Mouse (Mus musculus) hindbrain, embryonic 16.5 days (tissue): Measurements from ENCODE around the gene Slc29a1. TPM values are rescaled to one million over a fixed set of nuclear protein-coding genes. Genes with fewer than 3 reads are reported as not detected.

Experiments used
- ATAC-seq: fragments of 200-750 bp; cut with Nextera tagmentation; 2 replicates; pipeline ENCODE4 v1.8.0; 2017; ENCODE audit warnings: moderate TSS enrichment, moderate library complexity
- H3K27ac ChIP-seq: fragments of 300-500 bp; sonication (generic); 2 replicates; pipeline ENCODE4 v1.5.1; 2014; ENCODE audit warnings: low read depth, mild to moderate bottlenecking, control low read depth, low read length, moderate library complexity
- H3K27me3 ChIP-seq: fragments of 300-500 bp; sonication (generic); replicated peaks from 2 replicates; pipeline ENCODE4 v1.6.1; 2014; ENCODE audit warnings: low read length; ENCODE audit not compliant: control insufficient read depth, insufficient read depth
- H3K36me3 ChIP-seq: fragments of 300-500 bp; sonication (generic); 2 replicates; pipeline ENCODE4 v1.6.1; 2014; ENCODE audit warnings: mild to moderate bottlenecking, low read length, moderate library complexity, mixed read lengths; ENCODE audit not compliant: control insufficient read depth, insufficient read depth
- H3K4me1 ChIP-seq: fragments of 300-500 bp; sonication (generic); 2 replicates; pipeline ENCODE4 v1.6.1; 2014; ENCODE audit warnings: low read depth, low read length; ENCODE audit not compliant: control insufficient read depth, insufficient read depth
- H3K4me2 ChIP-seq: fragments of 300-500 bp; sonication (generic); 2 replicates; pipeline ENCODE4 v1.6.1; 2014; ENCODE audit warnings: mild to moderate bottlenecking, low read length, control low read depth, moderate library complexity
- H3K4me3 ChIP-seq: fragments of 300-500 bp; sonication (generic); 2 replicates; pipeline ENCODE4 v1.5.1; 2014; ENCODE audit warnings: mild to moderate bottlenecking, low read length, control low read depth, moderate library complexity
- H3K9ac ChIP-seq: fragments of 300-500 bp; sonication (generic); 2 replicates; pipeline ENCODE4 v1.6.1; 2014; ENCODE audit warnings: low read depth, mild to moderate bottlenecking, control low read depth, low read length, moderate library complexity
- H3K9me3 ChIP-seq: fragments of 300-500 bp; sonication (generic); 2 replicates; pipeline ENCODE4 v1.6.1; 2014; ENCODE audit warnings: mild to moderate bottlenecking, low read length, moderate library complexity; ENCODE audit not compliant: control insufficient read depth
- WGBS: fragments of 180-500 bp; shearing (Covaris S2); extraction: QIAGEN DNeasy Blood & Tissue Kit; methylation state at CpG from one replicate; pipeline ENCODE4 v1.1.7; 2014; 5-methylcytosine and 5-hydroxymethylcytosine counted together
- polyA plus RNA-seq: library from polyadenylated mRNA; unstranded; fragments of >200 nt; fragmentation: Nextera tagmentation; extraction: Ambion mirVana; gene quantifications from 2 replicates; pipeline ENCODE4 v1.2.1, GENCODE M21; 2015

The Slc29a1 gene
- polyA plus RNA-seq, 1 experiment from 2014 or later = 56.5 TPM

DNA sequence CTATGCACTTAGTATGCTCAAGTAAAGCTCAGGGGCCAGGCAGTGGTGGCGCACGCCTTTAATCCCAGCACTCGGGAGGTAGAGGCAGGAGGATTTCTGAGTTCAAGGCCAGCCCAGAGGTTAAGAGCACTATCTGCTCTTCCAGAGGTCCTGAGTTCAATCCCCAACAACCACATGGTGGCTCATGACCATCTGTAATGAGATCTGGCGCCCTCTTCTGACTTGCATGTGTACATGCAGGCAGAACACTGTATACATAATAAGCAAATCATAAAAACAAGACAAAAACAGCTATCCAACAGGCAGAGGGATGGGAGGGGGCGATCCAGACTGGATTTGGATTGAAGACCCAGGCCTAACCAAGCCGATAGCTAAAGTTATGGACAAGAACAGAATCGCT lies 20.6 kb downstream of the Slc29a1 start:
- H3K27me3 ChIP-seq = no peaks in the 10 kb centered on the region
- no peak overlapping the region for H3K9ac ChIP-seq
- WGBS = 74% methylated on average over 7 of the region's 7 CpGs
- no peak overlapping the region for H3K4me2 ChIP-seq
- H3K4me1 ChIP-seq = peaks cover 12% of the 10 kb centered on the region
- no peaks in the 10 kb centered on the region for H3K9me3 ChIP-seq
- H3K27ac ChIP-seq = no peak overlapping the region
- no peaks in the 10 kb centered on the region for H3K36me3 ChIP-seq
- ATAC-seq = no peak
- H3K4me3 ChIP-seq = no peak overlapping the region

- H3K36me3 ChIP-seq = no peaks in the 10 kb centered on the region
- WGBS = 57% methylated on average over 5 of the region's 5 CpGs
- no peak overlapping the region for H3K9ac ChIP-seq
- H3K27ac ChIP-seq = no peak overlapping the region
- no peaks in the 10 kb centered on the region for H3K27me3 ChIP-seq
- no peaks in the 10 kb centered on the region for H3K9me3 ChIP-seq
- H3K4me2 ChIP-seq = no peak overlapping the region
- H3K4me3 ChIP-seq = no peak overlapping the region
- H3K4me1 ChIP-seq = peaks cover 12% of the 10 kb centered on the region
- ATAC-seq = no peak
These were observed 21.2 kb downstream of the Slc29a1 start for GRCm38 (mm10) chr17:45578242-45578641.

- Histone ChIP-seq H3K36me3 (peaks cover 8% of the 10 kb centered on the region), H3K4me1 (peaks cover 20% of the 10 kb centered on the region), H3K4me3 (no peak overlapping the region; the same call in 1 of the 2 replicates), H3K27me3 (no peaks in the 10 kb centered on the region), H3K4me2 (peak overlapping the region; percentile 84), H3K27ac (peak overlapping the region; percentile 98), H3K9ac (peak overlapping the region; percentile 99), H3K9me3 (no peaks in the 10 kb centered on the region)
- WGBS = 94% methylated on average over 8 of the region's 8 CpGs
- no peak for ATAC-seq
These were observed 24.1 kb downstream of the Slc29a1 start for GRCm38 (mm10) chr17:45575123-45575897.

GRCm38 (mm10) chr17:45574129-45574761 lies 25.2 kb downstream of the Slc29a1 start:
- peak; percentile 71 for ATAC-seq
- H3K4me3 ChIP-seq = peak overlapping the region; percentile 100
- peak overlapping the region; percentile 84 for H3K4me2 ChIP-seq
- peak overlapping the region; percentile 99 for H3K9ac ChIP-seq
- H3K27ac ChIP-seq = peak overlapping the region; percentile 98
- under 1% methylated on average over 16 of the region's 17 CpGs for WGBS
- no peaks in the 10 kb centered on the region for H3K9me3 ChIP-seq
- H3K4me1 ChIP-seq = peaks cover 20% of the 10 kb centered on the region
- peaks cover 18% of the 10 kb centered on the region for H3K36me3 ChIP-seq
- no peaks in the 10 kb centered on the region for H3K27me3 ChIP-seq

- WGBS = under 1% methylated on average over 18 of the region's 18 CpGs
- Histone ChIP-seq H3K27ac (peak overlapping the region; percentile 98), H3K36me3 (peaks cover 23% of the 10 kb centered on the region), H3K4me1 (peaks cover 20% of the 10 kb centered on the region), H3K9ac (peak overlapping the region; percentile 99), H3K4me2 (peak overlapping the region; percentile 84), H3K4me3 (peak overlapping the region; percentile 100), H3K27me3 (no peaks in the 10 kb centered on the region), H3K9me3 (no peaks in the 10 kb centered on the region)
- ATAC-seq = peak; percentile 76
These were observed 25.7 kb downstream of the Slc29a1 start for GRCm38 (mm10) chr17:45573780-45574123.

- WGBS = under 1% methylated on average over 35 of the region's 41 CpGs
- no peaks in the 10 kb centered on the region for H3K27me3 ChIP-seq
- H3K4me3 ChIP-seq = peak within 1 kb of the TSS; percentile 100
- H3K4me1 ChIP-seq = peaks cover 20% of the 10 kb centered on the region
- peaks cover 28% of the 10 kb centered on the region for H3K36me3 ChIP-seq
- H3K4me2 ChIP-seq = peak within 1 kb of the TSS; percentile 84
- peak within 1 kb of the TSS; percentile 98 for H3K27ac ChIP-seq
- peak within 1 kb of the TSS; percentile 99 for H3K9ac ChIP-seq
- ATAC-seq = peak; percentile 82
- H3K9me3 ChIP-seq = no peaks in the 10 kb centered on the region
These were observed 26.2 kb downstream of the Slc29a1 start, which contains the start of gene Hsp90ab1 for GRCm38 (mm10) chr17:45573087-45573779. Gene Hsp90ab1 (minus strand): TSS chr17:45573271.

GRCm38 (mm10) chr17:45572103-45573086 lies 27.0 kb downstream of the Slc29a1 start:
- H3K4me1 ChIP-seq = peaks cover 20% of the 10 kb centered on the region
- H3K36me3 ChIP-seq = peaks cover 32% of the 10 kb centered on the region
- H3K9me3 ChIP-seq = no peaks in the 10 kb centered on the region
- H3K4me3 ChIP-seq = peak overlapping the region; percentile 100
- no peaks in the 10 kb centered on the region for H3K27me3 ChIP-seq
- peak overlapping the region; percentile 84 for H3K4me2 ChIP-seq
- peak overlapping the region; percentile 98 for H3K27ac ChIP-seq
- under 1% methylated on average over 46 of the region's 57 CpGs for WGBS
- peak; percentile 50 for ATAC-seq
- peak overlapping the region; percentile 99 for H3K9ac ChIP-seq

- Histone ChIP-seq H3K4me3 (no peak overlapping the region), H3K4me2 (no peak overlapping the region), H3K36me3 (peaks cover 43% of the 10 kb centered on the region), H3K27ac (no peak overlapping the region), H3K9ac (no peak overlapping the region), H3K9me3 (no peaks in the 10 kb centered on the region), H3K27me3 (no peaks in the 10 kb centered on the region), H3K4me1 (peaks cover 21% of the 10 kb centered on the region)
- WGBS = 93% methylated on average over 4 of the region's 4 CpGs
- ATAC-seq = no peak
These were observed 29.4 kb downstream of the Slc29a1 start for GRCm38 (mm10) chr17:45569999-45570398.
